Mouse (Mus musculus) stomach, postnatal 0 days (tissue): ENCODE measurements at regions not wholly inside any gene's neighbourhood (a gene's known extent, or its start where the extent isn't known, plus 50 kb on each side); places are given as distances from the start of the nearest gene placed in this dataset.

Experiments
- CTCF ChIP-seq: IDR thresholded peaks from 2 replicates; pipeline ENCODE4 v1.5.1; 2016; ENCODE audit warnings: antibody characterized with exemption, low read depth, mild to moderate bottlenecking, moderate library complexity
- EP300 ChIP-seq: optimal IDR thresholded peaks from 2 replicates; pipeline ENCODE3; 2016; ENCODE audit warnings: antibody characterized with exemption

DNA sequence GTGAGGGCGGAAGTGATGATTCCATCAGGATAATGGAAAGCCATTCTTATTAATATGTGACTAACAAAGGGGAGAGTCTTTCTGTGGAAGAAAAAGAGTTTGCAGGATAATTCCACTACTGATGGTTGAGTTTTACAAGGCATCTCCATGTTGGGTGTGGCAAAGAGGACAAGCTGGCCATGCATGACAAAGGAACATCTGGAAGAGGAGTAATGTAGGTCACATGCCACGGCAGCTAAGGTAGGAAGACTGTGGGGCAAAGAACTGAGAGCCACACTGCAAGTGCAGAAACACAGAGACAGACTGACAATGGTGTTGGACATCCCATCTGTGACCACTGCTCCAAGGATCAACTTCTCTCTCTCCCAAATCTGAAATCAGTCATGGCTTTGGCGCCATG, 196.4 kb upstream of the Gdi2 start:
- TF ChIP-seq CTCF (no peak), EP300 (no peak)
